Mouse (Mus musculus): ENCODE results near the gene Gm21488.
"Not testable (repeated sequence)": the region's sequence is repeated elsewhere in the genome, so short reads cannot be mapped to it uniquely, and the experiment has no call there.

Gene Gm21488

DNA sequence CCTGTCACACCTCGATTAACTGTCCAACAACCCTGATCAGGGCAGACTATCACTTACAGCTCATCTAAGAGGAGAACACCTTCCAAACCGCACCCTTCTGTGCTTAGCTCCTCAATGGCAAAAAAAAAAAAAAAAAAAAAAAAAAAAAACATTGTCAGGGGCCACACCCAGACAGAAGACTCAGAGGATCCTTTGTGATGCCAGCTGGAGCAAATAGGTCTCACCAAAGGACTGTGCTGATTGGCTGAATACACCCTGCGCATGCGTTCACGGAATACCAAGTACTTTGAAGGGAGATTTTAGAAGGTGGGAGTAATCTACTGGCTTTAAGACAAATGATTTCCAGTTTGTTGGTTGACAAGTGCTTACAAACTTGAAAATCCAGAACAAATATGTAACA is at the start of gene Gm21488:
TSS of gene Gm21488 (minus strand) at position 101 of the 400 bp plus-strand sequence.
- not testable (repeated sequence) for DNase-seq
